Mouse (Mus musculus) intestine, embryonic 15.5 days (tissue): ENCODE measurements around the gene Map2k4. TPM values are rescaled to one million over a fixed set of nuclear protein-coding genes. Genes with fewer than 3 reads are reported as not detected.

Source experiments
- ATAC-seq: fragments of 200-750 bp; cut with Nextera tagmentation; 2 replicates; pipeline ENCODE4 v1.8.0; 2017; ENCODE audit warnings: moderate TSS enrichment, moderate library complexity
- H3K27ac ChIP-seq: fragments of 300-500 bp; sonication (generic); 2 replicates; pipeline ENCODE4 v1.5.1; 2015; ENCODE audit warnings: mild to moderate bottlenecking, inconsistent platforms
- H3K27me3 ChIP-seq: fragments of 300-500 bp; sonication (generic); replicated peaks from 2 replicates; pipeline ENCODE4 v1.6.1; 2015; ENCODE audit warnings: inconsistent platforms
- H3K36me3 ChIP-seq: fragments of 300-500 bp; sonication (generic); 2 replicates; pipeline ENCODE4 v1.6.1; 2015; ENCODE audit warnings: inconsistent platforms
- H3K4me1 ChIP-seq: fragments of 300-500 bp; sonication (generic); replicated peaks from 2 replicates; pipeline ENCODE4 v1.6.1; 2015; ENCODE audit warnings: inconsistent platforms
- H3K4me2 ChIP-seq: fragments of 300-500 bp; sonication (generic); replicated peaks from 2 replicates; pipeline ENCODE4 v1.6.1; 2015; ENCODE audit warnings: mild to moderate bottlenecking, inconsistent platforms
- H3K4me3 ChIP-seq: fragments of 300-500 bp; sonication (generic); replicated peaks from 2 replicates; pipeline ENCODE4 v1.5.1; 2015; ENCODE audit warnings: inconsistent platforms
- H3K9ac ChIP-seq: fragments of 300-500 bp; sonication (generic); 2 replicates; pipeline ENCODE4 v1.6.1; 2015; ENCODE audit warnings: inconsistent platforms
- H3K9me3 ChIP-seq: fragments of 300-500 bp; sonication (generic); 2 replicates; pipeline ENCODE4 v1.6.1; 2016; ENCODE audit warnings: inconsistent platforms
- WGBS: fragments of 180-500 bp; shearing (Covaris S2); methylation state at CpG from one replicate; pipeline ENCODE4 v1.1.7; 2015; 5-methylcytosine and 5-hydroxymethylcytosine counted together
- polyA plus RNA-seq: library from polyadenylated mRNA; unstranded; fragments of >200 nt; fragmentation: Nextera tagmentation; extraction: Ambion mirVana; gene quantifications from 2 replicates; pipeline ENCODE4 v1.2.1, GENCODE M21; 2015

Map2k4 gene
- polyA plus RNA-seq, 1 experiment from 2014 or later: 57.8 TPM

- 0 out of 2 replicates have a peak, but pooled peaks cover 2% of the 10 kb centered on the region for H3K4me1 ChIP-seq
- no peaks in the 10 kb centered on the region for H3K36me3 ChIP-seq
- no peak overlapping the region for H3K4me3 ChIP-seq
- no peaks in the 10 kb centered on the region for H3K9me3 ChIP-seq
- WGBS: 71% methylated on average over 5 of the region's 5 CpGs
- no peak overlapping the region for H3K9ac ChIP-seq
- no peaks in the 10 kb centered on the region for H3K27me3 ChIP-seq
- ATAC-seq: no peak
- H3K27ac ChIP-seq: no peak overlapping the region
- H3K4me2 ChIP-seq: no peak overlapping the region
Measured at GRCm38 (mm10) chr11:65769990-65770389, 18.1 kb downstream of the Map2k4 start.

- no peak for ATAC-seq
- H3K9ac ChIP-seq: no peak overlapping the region
- no peak overlapping the region for H3K27ac ChIP-seq
- H3K36me3 ChIP-seq: no peaks in the 10 kb centered on the region
- H3K4me3 ChIP-seq: no peak overlapping the region
- no peaks in the 10 kb centered on the region for H3K9me3 ChIP-seq
- no peaks in the 10 kb centered on the region for H3K4me1 ChIP-seq
- no peak overlapping the region for H3K4me2 ChIP-seq
- no peaks in the 10 kb centered on the region for H3K27me3 ChIP-seq
Measured at GRCm38 (mm10) chr11:65768445-65768844, 19.7 kb downstream of the Map2k4 start.

GRCm38 (mm10) chr11:65760912-65761311 lies 27.2 kb downstream of the Map2k4 start:
- Histone ChIP-seq H3K36me3 (no peaks in the 10 kb centered on the region), H3K4me2 (no peak overlapping the region), H3K9me3 (no peaks in the 10 kb centered on the region), H3K9ac (no peak overlapping the region), H3K4me3 (no peak overlapping the region), H3K4me1 (no peaks in the 10 kb centered on the region), H3K27ac (no peak overlapping the region), H3K27me3 (no peaks in the 10 kb centered on the region)
- 88% methylated on average over 2 of the region's 2 CpGs for WGBS
- ATAC-seq: no peak

GRCm38 (mm10) chr11:65759350-65759749 lies 28.7 kb downstream of the Map2k4 start:
- H3K9ac ChIP-seq: no peak overlapping the region
- no peaks in the 10 kb centered on the region for H3K36me3 ChIP-seq
- no peak overlapping the region for H3K27ac ChIP-seq
- no peak for ATAC-seq
- no peaks in the 10 kb centered on the region for H3K27me3 ChIP-seq
- WGBS: 79% methylated on average over 1 of the region's 1 CpGs
- no peaks in the 10 kb centered on the region for H3K4me1 ChIP-seq
- no peak overlapping the region for H3K4me3 ChIP-seq
- H3K4me2 ChIP-seq: no peak overlapping the region
- no peaks in the 10 kb centered on the region for H3K9me3 ChIP-seq

GRCm38 (mm10) chr11:65754161-65754560 lies 33.9 kb downstream of the Map2k4 start:
- Histone ChIP-seq H3K27ac (no peak overlapping the region), H3K4me2 (no peak overlapping the region), H3K36me3 (no peaks in the 10 kb centered on the region), H3K4me3 (no peak overlapping the region), H3K4me1 (no peaks in the 10 kb centered on the region), H3K27me3 (no peaks in the 10 kb centered on the region), H3K9ac (no peak overlapping the region), H3K9me3 (no peaks in the 10 kb centered on the region)
- no peak for ATAC-seq
- 60% methylated on average over 4 of the region's 4 CpGs for WGBS

- Histone ChIP-seq H3K9ac (no peak overlapping the region), H3K4me2 (no peak overlapping the region), H3K4me1 (no peaks in the 10 kb centered on the region), H3K9me3 (no peaks in the 10 kb centered on the region), H3K36me3 (no peaks in the 10 kb centered on the region), H3K27me3 (no peaks in the 10 kb centered on the region), H3K4me3 (no peak overlapping the region), H3K27ac (no peak overlapping the region)
- no peak for ATAC-seq
- 90% methylated on average over 2 of the region's 2 CpGs for WGBS
Measured at GRCm38 (mm10) chr11:65753593-65753992, 34.5 kb downstream of the Map2k4 start.

GRCm38 (mm10) chr11:65750546-65750945 lies 37.6 kb downstream of the Map2k4 start:
- Histone ChIP-seq H3K4me2 (no peak overlapping the region), H3K4me1 (0 out of 2 replicates have a peak, but pooled peaks cover 4% of the 10 kb centered on the region), H3K9ac (no peak overlapping the region), H3K27ac (no peak overlapping the region), H3K27me3 (no peaks in the 10 kb centered on the region), H3K4me3 (no peak overlapping the region), H3K9me3 (no peaks in the 10 kb centered on the region), H3K36me3 (no peaks in the 10 kb centered on the region)
- WGBS: 88% methylated on average over 3 of the region's 3 CpGs
- no peak for ATAC-seq

GRCm38 (mm10) chr11:65747433-65747832 lies 40.7 kb downstream of the Map2k4 start:
- no peaks in the 10 kb centered on the region for H3K27me3 ChIP-seq
- ATAC-seq: no peak
- H3K9me3 ChIP-seq: no peaks in the 10 kb centered on the region
- H3K4me3 ChIP-seq: no peak overlapping the region
- H3K27ac ChIP-seq: no peak overlapping the region
- H3K9ac ChIP-seq: no peak overlapping the region
- no peaks in the 10 kb centered on the region for H3K36me3 ChIP-seq
- 0 out of 2 replicates have a peak, but pooled peaks cover 4% of the 10 kb centered on the region for H3K4me1 ChIP-seq
- H3K4me2 ChIP-seq: no peak overlapping the region

GRCm38 (mm10) chr11:65745707-65746333 lies 42.3 kb downstream of the Map2k4 start:
- Histone ChIP-seq H3K27ac (no peak overlapping the region), H3K4me2 (no peak overlapping the region), H3K27me3 (no peaks in the 10 kb centered on the region), H3K36me3 (no peaks in the 10 kb centered on the region), H3K4me3 (no peak overlapping the region), H3K9me3 (no peaks in the 10 kb centered on the region), H3K4me1 (0 out of 2 replicates have a peak, but pooled peaks cover 4% of the 10 kb centered on the region), H3K9ac (no peak overlapping the region)
- 64% methylated on average over 8 of the region's 8 CpGs for WGBS
- no peak for ATAC-seq

GRCm38 (mm10) chr11:65743866-65744265 lies 44.2 kb downstream of the Map2k4 start:
- 93% methylated on average over 3 of the region's 3 CpGs for WGBS
- Histone ChIP-seq H3K27me3 (no peaks in the 10 kb centered on the region), H3K36me3 (no peaks in the 10 kb centered on the region), H3K4me1 (0 out of 2 replicates have a peak, but pooled peaks cover 4% of the 10 kb centered on the region), H3K4me3 (no peak overlapping the region), H3K9me3 (no peaks in the 10 kb centered on the region), H3K9ac (no peak overlapping the region), H3K27ac (no peak overlapping the region), H3K4me2 (no peak overlapping the region)
- ATAC-seq: no peak

GRCm38 (mm10) chr11:65740811-65741210 lies 47.3 kb downstream of the Map2k4 start:
- no peaks in the 10 kb centered on the region for H3K36me3 ChIP-seq
- no peaks in the 10 kb centered on the region for H3K4me1 ChIP-seq
- no peak for ATAC-seq
- H3K27ac ChIP-seq: no peak overlapping the region
- WGBS: 80% methylated on average over 5 of the region's 5 CpGs
- no peak overlapping the region for H3K4me3 ChIP-seq
- no peak overlapping the region for H3K4me2 ChIP-seq
- H3K9ac ChIP-seq: no peak overlapping the region
- no peaks in the 10 kb centered on the region for H3K9me3 ChIP-seq
- H3K27me3 ChIP-seq: no peaks in the 10 kb centered on the region

GRCm38 (mm10) chr11:65740390-65740789 lies 47.7 kb downstream of the Map2k4 start:
- no peak overlapping the region for H3K27ac ChIP-seq
- H3K27me3 ChIP-seq: no peaks in the 10 kb centered on the region
- no peak overlapping the region for H3K4me3 ChIP-seq
- H3K4me1 ChIP-seq: no peaks in the 10 kb centered on the region
- H3K36me3 ChIP-seq: no peaks in the 10 kb centered on the region
- 63% methylated on average over 2 of the region's 2 CpGs for WGBS
- H3K9ac ChIP-seq: no peak overlapping the region
- ATAC-seq: peak; percentile 30; the same call in 1 of the 2 replicates
- no peaks in the 10 kb centered on the region for H3K9me3 ChIP-seq
- H3K4me2 ChIP-seq: no peak overlapping the region

- no peak overlapping the region for H3K27ac ChIP-seq
- H3K4me1 ChIP-seq: no peaks in the 10 kb centered on the region
- no peak overlapping the region for H3K4me2 ChIP-seq
- H3K9ac ChIP-seq: no peak overlapping the region
- no peaks in the 10 kb centered on the region for H3K9me3 ChIP-seq
- no peaks in the 10 kb centered on the region for H3K36me3 ChIP-seq
- H3K27me3 ChIP-seq: no peaks in the 10 kb centered on the region
- peak; percentile 83 for ATAC-seq
- no peak overlapping the region for H3K4me3 ChIP-seq
Measured at GRCm38 (mm10) chr11:65739880-65740279, 48.2 kb downstream of the Map2k4 start.
